Mouse (Mus musculus) thymus, postnatal 4 days (tissue): ENCODE measurements around the gene Plxnb2.

Experiments
- DNase-seq: peaks from one replicate; pipeline ENCODE4 v3.0.0; 2021

Plxnb2 gene

DNA sequence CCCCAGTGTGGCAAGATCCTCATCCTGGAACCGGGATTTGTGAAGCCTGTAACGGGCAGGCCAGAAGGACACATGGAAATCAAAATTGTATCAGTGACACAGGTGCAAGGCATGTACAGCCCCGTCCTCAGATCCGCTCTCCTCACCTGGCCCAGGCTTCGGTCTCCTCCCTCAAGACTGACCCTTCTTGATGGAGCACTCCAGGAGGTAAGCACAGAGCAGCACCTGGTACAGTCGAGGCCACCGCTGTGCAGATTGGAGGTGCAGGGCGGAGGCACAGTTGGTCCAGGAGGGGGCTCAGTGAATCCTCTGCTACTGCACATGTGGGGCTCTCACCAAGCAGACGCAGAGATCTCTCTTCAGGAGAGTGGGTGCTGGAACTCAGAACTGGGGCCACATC, 55.2 kb downstream of the Plxnb2 start:
- DNase-seq, result no peak

DNA sequence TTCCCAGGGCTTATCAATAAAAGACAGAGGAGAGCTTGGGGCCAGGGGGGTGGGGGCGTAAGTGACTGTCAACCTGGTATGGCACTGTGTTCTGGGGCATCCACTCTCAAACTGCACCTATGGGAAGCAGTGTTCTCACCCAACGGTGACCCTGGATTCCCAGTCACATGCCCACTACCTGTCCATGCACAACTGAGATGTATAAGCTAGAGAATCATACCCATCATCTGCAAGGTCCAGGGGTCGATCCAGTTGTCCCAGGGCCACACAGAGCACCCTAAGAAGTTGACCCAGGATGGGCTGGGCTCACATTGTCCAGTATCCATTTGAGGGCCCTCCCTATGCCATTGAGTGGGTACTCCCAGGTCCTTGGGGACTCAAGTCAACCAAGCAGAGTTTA, 56.3 kb downstream of the Plxnb2 start:
- no peak for DNase-seq

- peak; percentile 83 for DNase-seq
These were observed 57.0 kb downstream of the Plxnb2 start for GRCm38 (mm10) chr15:89123595-89123994.

GRCm38 (mm10) chr15:89122649-89123366, 57.8 kb downstream of the Plxnb2 start, which contains the start of gene Tubgcp6:
TSS of gene Tubgcp6 (minus strand) at chr15:89123112.
- peak; percentile 96 for DNase-seq

DNA sequence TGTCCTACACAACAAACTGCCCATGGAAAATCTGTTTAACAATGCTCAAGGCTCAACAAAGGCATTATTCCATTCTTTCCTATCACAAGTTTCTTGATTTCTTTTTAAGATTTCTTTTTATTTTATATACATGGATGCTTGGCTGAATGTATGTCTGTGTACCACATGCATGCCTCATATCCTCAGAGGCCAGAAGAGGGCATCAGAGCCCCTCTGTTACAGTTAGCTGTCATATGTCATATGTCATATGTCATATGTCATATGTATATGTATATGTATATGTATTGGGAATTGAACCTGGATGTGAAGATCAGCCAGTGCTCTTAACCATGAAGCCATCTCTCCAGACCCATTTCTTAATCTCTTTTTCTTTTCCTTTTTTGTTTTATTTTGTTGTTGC, 62.6 kb downstream of the Plxnb2 start:
- peak; percentile 40 for DNase-seq

- no peak for DNase-seq
These were observed 70.4 kb downstream of the Plxnb2 start for GRCm38 (mm10) chr15:89110147-89110546.

DNA sequence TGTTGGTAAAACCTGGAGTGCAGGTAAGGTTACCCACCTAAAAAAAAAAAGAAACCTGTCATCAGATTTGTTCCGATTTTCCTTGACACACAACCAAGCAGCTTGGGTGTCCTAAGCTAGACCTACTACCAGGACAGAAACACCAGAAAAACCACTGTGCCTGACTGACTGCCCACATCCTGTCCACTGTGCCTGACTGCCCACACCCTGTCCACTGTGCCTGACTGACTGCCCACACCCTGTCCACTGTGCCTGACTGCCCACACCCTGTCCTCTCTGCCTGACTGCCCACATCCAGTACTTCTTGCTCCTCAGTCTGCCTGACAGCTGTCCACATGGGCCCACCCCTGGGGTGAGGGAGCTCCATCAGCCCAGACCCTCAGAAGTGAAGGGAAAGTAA, 73.6 kb downstream of the Plxnb2 start:
- DNase-seq, result no peak

- no peak for DNase-seq
These were observed 74.5 kb downstream of the Plxnb2 start for GRCm38 (mm10) chr15:89106073-89106472.
